Mouse (Mus musculus) ES-Bruce4 (cell line): Measurements from ENCODE around the gene Tgfbi.

ENCODE experiments used
- CTCF ChIP-seq: IDR thresholded peaks from one replicate; pipeline ENCODE4 v1.8.1; 2011; ENCODE audit warnings: low read depth, low read length
- EP300 ChIP-seq: IDR thresholded peaks from 2 replicates; pipeline ENCODE4 v1.6.1; 2011; ENCODE audit warnings: low read depth, low read length; ENCODE audit not compliant: insufficient read depth
- POLR2A ChIP-seq: IDR thresholded peaks from one replicate; pipeline ENCODE4 v1.8.1; 2011; ENCODE audit warnings: low read length; ENCODE audit not compliant: insufficient read depth

GRCm38 (mm10) chr13:56641746-56642145 lies 32.4 kb downstream of the Tgfbi start:
- TF ChIP-seq POLR2A, result no peak
- no peak for TF ChIP-seq CTCF
- no peak for TF ChIP-seq EP300
